In the genomic region with DNA sequence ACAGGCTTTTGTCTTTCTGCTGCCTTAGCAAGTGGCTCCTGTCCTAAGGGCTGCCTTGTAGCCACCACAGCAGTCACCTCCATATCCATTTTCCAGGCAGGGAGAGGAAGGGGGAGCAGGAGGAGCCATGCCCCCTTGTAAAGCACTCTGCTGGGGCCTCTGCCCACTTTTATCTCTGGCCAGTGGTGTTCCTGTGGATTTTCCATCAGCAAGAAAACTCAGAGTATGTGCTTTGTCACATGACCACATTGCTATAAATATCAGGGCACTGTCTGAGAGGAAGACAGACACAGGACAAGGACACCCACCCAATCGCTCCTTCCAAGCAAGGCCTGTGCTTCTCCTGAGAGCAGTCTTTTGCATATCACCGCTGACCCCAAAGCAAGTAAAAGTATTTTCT, we compare ENCODE assay signal across 25 mouse cellular contexts. TPM values are rescaled to one million over a fixed set of nuclear protein-coding genes. Genes with fewer than 3 reads are reported as not detected.
A peak's percentile ranks its signal among the peaks of the same experiment; 100 is the strongest.
DNase-seq lines count a peak whose midpoint lies in the region; ATAC-seq and TF ChIP-seq lines count a peak whose summit lies in the region.
"Had no signal": no experiment of that assay in that cellular context is flagged by ENCODE, and none has a peak within 500 bp of the region (broad histone marks: within the 10 kb centered on the region; RNA-seq: fewer than 3 reads in every experiment).

No protein-coding gene starts in this region.

- H3K4me1 ChIP-seq in heart, embryonic 12.5 days (replicated peaks): peaks cover 39% of the 10 kb centered on the region
- H3K4me1 ChIP-seq: limb, embryonic 15.5 days had no signal

- H3K9ac ChIP-seq in heart, embryonic 12.5 days: no peak overlapping the region
- H3K9ac ChIP-seq: hindbrain, embryonic 13.5 days; limb, embryonic 15.5 days; liver, embryonic 14.5 days; lung, embryonic 14.5 days; midbrain, embryonic 12.5 days had no signal

- H3K4me2 ChIP-seq in heart, embryonic 12.5 days: peak overlapping the region; percentile 19; the same call in 1 of the 2 replicates
- H3K4me2 ChIP-seq: hindbrain, embryonic 13.5 days; limb, embryonic 15.5 days; lung, embryonic 14.5 days; midbrain, embryonic 12.5 days had no signal

- ATAC-seq in heart, embryonic 12.5 days (ENCODE audit: insufficient number of reproducible peaks, low FRiP score): peak; percentile 88
- ATAC-seq in megakaryocyte-erythroid progenitor cell, adult 5-6 weeks (replicated peaks; ENCODE audit: low FRiP score, low TSS enrichment, poor library complexity, severe bottlenecking): no peak
- ATAC-seq: forebrain, embryonic 16.5 days; Patski had no signal

- WGBS in heart, embryonic 12.5 days: 39% methylated on average over 2 of the region's 2 CpGs

- TF ChIP-seq CTCF in layer of hippocampus, adult 2 months (conservative IDR thresholded peaks at IDR 0.05): no peak

- H3K27me3 ChIP-seq in heart, embryonic 12.5 days (replicated peaks): no peaks in the 10 kb centered on the region
- H3K27me3 ChIP-seq: hindbrain, embryonic 13.5 days; limb, embryonic 15.5 days; midbrain, embryonic 12.5 days; Patski had no signal

- DNase-seq in layer of hippocampus, adult 2 months (ENCODE audit: low spot score in 2 of 2): no peak
- no peak for DNase-seq in layer of hippocampus, postnatal 25 days (ENCODE audit: extremely low spot score in 1 of 2, low spot score in 1 of 2)
- peak; percentile 47 to 48 for DNase-seq in heart, adult 18-20 months
- DNase-seq in heart, postnatal 10 days: peak; percentile 37 to 48
- DNase-seq in kidney, adult 18-20 months: no peak
- DNase-seq in urinary bladder, postnatal 25 days (ENCODE audit: low spot score): no peak
- DNase-seq: adrenal gland, adult 2 months; cerebellum, adult 8-10 months; gastrocnemius, postnatal 14 days; kidney, adult 9 months; kidney, postnatal 14 days; left cerebral cortex, postnatal 4 days; lung, embryonic 14.5 days; thymus, adult 2 months; thymus, postnatal 4 days had no signal

- peaks cover 19% of the 10 kb centered on the region for H3K36me3 ChIP-seq in heart, embryonic 12.5 days

- intact Hi-C loops in heart, postnatal 10 days (cut with DNase I): no loop called here

- H3K4me3 ChIP-seq in layer of hippocampus, adult 2 months: no peak overlapping the region
- H3K4me3 ChIP-seq in heart, embryonic 12.5 days: no peak overlapping the region
- H3K4me3 ChIP-seq: forebrain, embryonic 10.5 days; hindbrain, embryonic 13.5 days; limb, embryonic 15.5 days; midbrain, embryonic 12.5 days had no signal

- peak overlapping the region; percentile 19; the same call in 1 of the 2 replicates for H3K27ac ChIP-seq in layer of hippocampus, adult 2 months
- H3K27ac ChIP-seq in heart, embryonic 12.5 days (ENCODE audit: poor library complexity, severe bottlenecking): peak overlapping the region; percentile 89
- H3K27ac ChIP-seq: forebrain, embryonic 10.5 days; hindbrain, embryonic 13.5 days; limb, embryonic 15.5 days; liver, embryonic 14.5 days; midbrain, embryonic 12.5 days; stomach, postnatal 0 days had no signal

- no peaks in the 10 kb centered on the region for H3K9me3 ChIP-seq in heart, embryonic 12.5 days (replicated peaks)
- H3K9me3 ChIP-seq: forebrain, embryonic 10.5 days; hindbrain, embryonic 13.5 days; limb, embryonic 15.5 days; midbrain, embryonic 12.5 days had no signal

RNA-seq across cellular contexts. Expression of a gene that starts 45.1 kb away (rescaled TPM):
- 10 to 100 TPM; 48.3 to 48.5 TPM for total RNA-seq in layer of hippocampus, adult 2 months (2021)
- 10 to 100 TPM; 54.8 to 62.2 TPM for total RNA-seq in layer of hippocampus, postnatal 25 days (2021)
- 10 to 100 TPM; 18.5 to 20.0 TPM for total RNA-seq in heart, adult 18-20 months (2021)
- 56.6 and 57.9 TPM in 2 replicates for polyA plus RNA-seq in heart, embryonic 12.5 days (2016; fragmentation: Nextera tagmentation; extraction: Ambion mirVana)
- 10 to 100 TPM; 36.4 to 38.6 TPM for total RNA-seq in heart, postnatal 10 days (2021)
- total RNA-seq in megakaryocyte-erythroid progenitor cell, adult 5-6 weeks (2014; fragmentation: Nextera tagmentation): 21.4 and 25.0 TPM in 2 replicates
- total RNA-seq in megakaryocyte-erythroid progenitor cell, adult 5-6 weeks (2017): 41.2 and 52.9 TPM in 2 replicates

Comparison
In these comparisons a context has a peak if more than half of its experiments do, and no peak if none do; other contexts are left out.
1. DNase-seq: peak in heart, adult 18-20 months (2 of 2) and heart, postnatal 10 days (2 of 2); none in layer of hippocampus, adult 2 months (0 of 2), layer of hippocampus, postnatal 25 days (0 of 2), kidney, adult 18-20 months (single experiment) and urinary bladder, postnatal 25 days (single experiment).